ENCODE assay signal across 10 mouse cellular contexts in the genomic region with DNA sequence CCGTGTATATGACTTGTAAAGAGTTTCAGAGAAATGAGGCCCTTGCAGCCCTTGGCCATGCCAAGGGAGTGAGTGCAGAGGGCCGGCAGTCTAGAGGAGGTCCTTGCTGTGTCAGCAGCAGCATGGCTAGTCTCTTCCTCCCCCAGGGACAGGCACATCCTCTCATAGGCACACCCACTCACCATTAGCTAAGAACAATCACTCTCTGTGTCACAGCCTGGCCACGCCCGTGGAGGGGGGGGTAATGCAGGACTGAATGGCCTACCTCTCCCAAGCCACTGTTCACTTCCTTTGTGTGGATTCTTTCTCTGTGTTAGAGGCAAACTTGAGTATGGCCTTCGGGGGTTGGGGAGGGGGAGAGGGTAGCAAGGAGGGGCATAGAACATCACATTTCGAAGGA.
DNase-seq lines count a peak whose midpoint lies in the region; ATAC-seq and TF ChIP-seq lines count a peak whose summit lies in the region.
"Had no signal": no experiment of that assay in that cellular context is flagged by ENCODE, and none has a peak within 500 bp of the region (broad histone marks: within the 10 kb centered on the region; RNA-seq: fewer than 3 reads in every experiment).

No protein-coding gene starts in this region.

- no peak overlapping the region for H3K4me3 ChIP-seq in kidney, embryonic 14.5 days (ENCODE audit: low read length)
- peak overlapping the region; percentile 7; the same call in 1 of the 2 replicates for H3K4me3 ChIP-seq in E14TG2a.4 (replicated peaks; ENCODE audit: low read length)
- no peak overlapping the region for H3K4me3 ChIP-seq in embryonic facial prominence, embryonic 15.5 days (replicated peaks)
- no peak overlapping the region for H3K4me3 ChIP-seq in intestine, embryonic 15.5 days (replicated peaks)
- H3K4me3 ChIP-seq: liver, embryonic 13.5 days; neural tube, embryonic 12.5 days had no signal

- no peak; the same call in 1 of the 2 replicates for ATAC-seq in kidney, embryonic 14.5 days (ENCODE audit: low FRiP score, low TSS enrichment)
- no peak for ATAC-seq in embryonic facial prominence, embryonic 15.5 days (ENCODE audit: insufficient number of reproducible peaks, low FRiP score, low TSS enrichment, low read depth)
- peak; percentile 74 for ATAC-seq in intestine, embryonic 15.5 days

- H3K9me3 ChIP-seq in kidney, embryonic 14.5 days (ENCODE audit: control insufficient read depth, low read length): no peaks in the 10 kb centered on the region
- H3K9me3 ChIP-seq in E14TG2a.4 (ENCODE audit: low read length): no peaks in the 10 kb centered on the region
- H3K9me3 ChIP-seq in embryonic facial prominence, embryonic 15.5 days (replicated peaks): no peaks in the 10 kb centered on the region
- H3K9me3 ChIP-seq in intestine, embryonic 15.5 days: no peaks in the 10 kb centered on the region
- H3K9me3 ChIP-seq: liver, embryonic 13.5 days; neural tube, embryonic 12.5 days had no signal

- no peaks in the 10 kb centered on the region for H3K27me3 ChIP-seq in kidney, embryonic 14.5 days (ENCODE audit: control insufficient read depth, insufficient read depth, low read length)
- no peaks in the 10 kb centered on the region for H3K27me3 ChIP-seq in E14TG2a.4 (ENCODE audit: insufficient read depth, low read length)
- no peaks in the 10 kb centered on the region for H3K27me3 ChIP-seq in embryonic facial prominence, embryonic 15.5 days
- H3K27me3 ChIP-seq in intestine, embryonic 15.5 days (replicated peaks): no peaks in the 10 kb centered on the region
- H3K27me3 ChIP-seq: liver, embryonic 13.5 days; neural tube, embryonic 12.5 days had no signal

- H3K9ac ChIP-seq in kidney, embryonic 14.5 days (ENCODE audit: low read depth, low read length): no peak overlapping the region
- H3K9ac ChIP-seq in embryonic facial prominence, embryonic 15.5 days: no peak overlapping the region
- H3K9ac ChIP-seq in intestine, embryonic 15.5 days: no peak overlapping the region
- H3K9ac ChIP-seq: liver, embryonic 13.5 days; neural tube, embryonic 12.5 days had no signal

- H3K36me3 ChIP-seq in kidney, embryonic 14.5 days (ENCODE audit: control insufficient read depth, insufficient read depth, low read length): no peaks in the 10 kb centered on the region
- no peaks in the 10 kb centered on the region for H3K36me3 ChIP-seq in E14TG2a.4 (ENCODE audit: insufficient read depth, low read length)
- no peaks in the 10 kb centered on the region for H3K36me3 ChIP-seq in embryonic facial prominence, embryonic 15.5 days
- no peaks in the 10 kb centered on the region for H3K36me3 ChIP-seq in intestine, embryonic 15.5 days
- H3K36me3 ChIP-seq: liver, embryonic 13.5 days; neural tube, embryonic 12.5 days had no signal

- 65% methylated on average over 6 of the region's 6 CpGs for WGBS in kidney, embryonic 14.5 days
- 35% methylated on average over 6 of the region's 6 CpGs for WGBS in embryonic facial prominence, embryonic 15.5 days
- 73% methylated on average over 6 of the region's 6 CpGs for WGBS in intestine, embryonic 15.5 days

- peaks cover 9% of the 10 kb centered on the region for H3K4me1 ChIP-seq in kidney, embryonic 14.5 days (ENCODE audit: control insufficient read depth, insufficient read depth, low read length)
- peaks cover 41% of the 10 kb centered on the region for H3K4me1 ChIP-seq in E14TG2a.4 (replicated peaks; ENCODE audit: low read depth, low read length)
- H3K4me1 ChIP-seq in embryonic facial prominence, embryonic 15.5 days: 0 out of 2 replicates have a peak, but pooled peaks cover 4% of the 10 kb centered on the region
- 0 out of 2 replicates have a peak, but pooled peaks cover 2% of the 10 kb centered on the region for H3K4me1 ChIP-seq in intestine, embryonic 15.5 days (replicated peaks)
- H3K4me1 ChIP-seq: liver, embryonic 13.5 days had no signal

- DNase-seq in kidney, adult 11 months: peak; percentile 5
- DNase-seq in right cerebral cortex, postnatal 4 days: no peak
- DNase-seq in cerebellum, postnatal 4 days (ENCODE audit: low spot score in 2 of 2): no peak
- DNase-seq in gastrocnemius, postnatal 4 days (ENCODE audit: low spot score in 2 of 2): no peak
- DNase-seq: liver, embryonic 13.5 days had no signal

- no peak for TF ChIP-seq CTCF in E14TG2a.4 (conservative IDR thresholded peaks at IDR 0.05; ENCODE audit: low read length)

- H3K27ac ChIP-seq in kidney, embryonic 14.5 days (ENCODE audit: low read depth, low read length): no peak overlapping the region
- 0 out of 2 replicates have a peak overlapping the region, but pooled peaks have one; percentile 34 for H3K27ac ChIP-seq in embryonic facial prominence, embryonic 15.5 days (replicated peaks)
- H3K27ac ChIP-seq in intestine, embryonic 15.5 days: no peak overlapping the region
- H3K27ac ChIP-seq: liver, embryonic 13.5 days; neural tube, embryonic 12.5 days had no signal

- H3K4me2 ChIP-seq in kidney, embryonic 14.5 days (replicated peaks; ENCODE audit: low read depth, low read length): no peak overlapping the region
- H3K4me2 ChIP-seq in embryonic facial prominence, embryonic 15.5 days (replicated peaks): no peak overlapping the region
- no peak overlapping the region for H3K4me2 ChIP-seq in intestine, embryonic 15.5 days (replicated peaks)
- H3K4me2 ChIP-seq: liver, embryonic 13.5 days; neural tube, embryonic 12.5 days had no signal
